In the genomic region with DNA sequence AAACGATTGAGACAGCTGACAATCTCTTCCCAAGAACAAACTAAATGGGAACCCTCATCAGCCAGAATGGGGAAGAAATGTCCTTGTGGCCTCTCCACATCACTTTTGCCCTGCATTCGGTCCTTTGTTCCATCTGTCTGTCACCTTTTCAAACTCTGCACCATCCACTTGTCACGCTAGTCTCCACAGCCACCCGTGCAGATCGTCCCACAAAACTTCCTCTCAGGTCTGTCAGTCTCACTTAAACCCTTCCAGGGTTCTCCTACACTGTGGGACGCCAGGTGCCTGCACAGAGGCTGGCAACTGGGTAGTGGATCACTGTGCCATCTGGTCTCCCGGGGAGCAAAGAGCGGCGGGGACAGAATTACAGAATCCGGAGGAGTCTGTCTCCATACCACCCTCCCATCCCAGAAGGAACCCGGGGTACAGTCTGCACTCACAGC, we compare ENCODE assay signal across 8 mouse cellular contexts. TPM values are rescaled to one million over a fixed set of nuclear protein-coding genes. Genes with fewer than 3 reads are reported as not detected.
A peak's percentile ranks its signal among the peaks of the same experiment; 100 is the strongest.
DNase-seq lines count a peak whose midpoint lies in the region; ATAC-seq and TF ChIP-seq lines count a peak whose summit lies in the region.

No protein-coding gene starts in this region.

- peak overlapping the region; percentile 84 for H3K9ac ChIP-seq in kidney, embryonic 15.5 days
- H3K9ac ChIP-seq in hindbrain, embryonic 14.5 days: peak overlapping the region; percentile 90
- peak overlapping the region; percentile 91; the same call in 1 of the 2 replicates for H3K9ac ChIP-seq in midbrain, embryonic 16.5 days (ENCODE audit: low read depth, low read length)

- no peak for DNase-seq in kidney, adult 18-20 months
- DNase-seq in hindbrain, embryonic 14.5 days (ENCODE audit: low spot score): no peak
- DNase-seq in gastrocnemius, postnatal 36 days: no peak
- no peak for DNase-seq in urinary bladder, adult 2 months (ENCODE audit: low spot score)
- DNase-seq in right cerebral cortex, postnatal 25 days: no peak

- H3K4me1 ChIP-seq in kidney, embryonic 15.5 days: peaks cover 9% of the 10 kb centered on the region
- no peaks in the 10 kb centered on the region for H3K4me1 ChIP-seq in bone marrow, adult 2 months (ENCODE audit: control insufficient read depth, insufficient read depth, low read length)
- H3K4me1 ChIP-seq in hindbrain, embryonic 14.5 days (replicated peaks; ENCODE audit: control insufficient read depth, insufficient read depth, low read length): peaks cover 15% of the 10 kb centered on the region; the same call in 1 of the 2 replicates
- peaks cover 18% of the 10 kb centered on the region for H3K4me1 ChIP-seq in midbrain, embryonic 16.5 days (ENCODE audit: control insufficient read depth, insufficient read depth, low read length)

- H3K4me3 ChIP-seq in kidney, embryonic 15.5 days (replicated peaks): peak overlapping the region; percentile 93
- peak overlapping the region; percentile 97 for H3K4me3 ChIP-seq in bone marrow, adult 2 months (replicated peaks; ENCODE audit: control insufficient read depth, low read depth, low read length)
- H3K4me3 ChIP-seq in hindbrain, embryonic 14.5 days (replicated peaks; ENCODE audit: low read length): peak overlapping the region; percentile 91
- H3K4me3 ChIP-seq in midbrain, embryonic 16.5 days (ENCODE audit: low read depth, low read length): peak overlapping the region; percentile 82

- peak overlapping the region; percentile 88 for H3K4me2 ChIP-seq in kidney, embryonic 15.5 days
- H3K4me2 ChIP-seq in hindbrain, embryonic 14.5 days (replicated peaks): peak overlapping the region; percentile 80
- peak overlapping the region; percentile 63 for H3K4me2 ChIP-seq in midbrain, embryonic 16.5 days (ENCODE audit: low read length)

- intact Hi-C loops in gastrocnemius, postnatal 36 days (cut with DNase I): no loop called here

- WGBS in kidney, embryonic 15.5 days: 5% methylated on average over 11 of the region's 11 CpGs
- 7% methylated on average over 11 of the region's 11 CpGs for WGBS in bone marrow, adult 2 months
- WGBS in hindbrain, embryonic 14.5 days: 5% methylated on average over 11 of the region's 11 CpGs
- 2% methylated on average over 11 of the region's 11 CpGs for WGBS in midbrain, embryonic 16.5 days

- H3K27me3 ChIP-seq in kidney, embryonic 15.5 days: peaks cover 4% of the 10 kb centered on the region; the same call in 1 of the 2 replicates
- peaks cover 3% of the 10 kb centered on the region; the same call in 1 of the 2 replicates for H3K27me3 ChIP-seq in hindbrain, embryonic 14.5 days (ENCODE audit: control insufficient read depth, insufficient read depth, low read length)
- peaks cover 3% of the 10 kb centered on the region; the same call in 1 of the 2 replicates for H3K27me3 ChIP-seq in midbrain, embryonic 16.5 days (ENCODE audit: control insufficient read depth, insufficient read depth, low read depth, low read length)

- H3K9me3 ChIP-seq in kidney, embryonic 15.5 days (replicated peaks): no peaks in the 10 kb centered on the region
- H3K9me3 ChIP-seq in hindbrain, embryonic 14.5 days (ENCODE audit: control insufficient read depth, low read length): no peaks in the 10 kb centered on the region
- no peaks in the 10 kb centered on the region for H3K9me3 ChIP-seq in midbrain, embryonic 16.5 days (replicated peaks; ENCODE audit: control insufficient read depth, low read length, poor library complexity, severe bottlenecking)

- H3K27ac ChIP-seq in kidney, embryonic 15.5 days: no peak overlapping the region
- H3K27ac ChIP-seq in bone marrow, adult 2 months (ENCODE audit: control insufficient read depth, insufficient read depth, low read depth, low read length, poor library complexity): no peak overlapping the region
- no peak overlapping the region for H3K27ac ChIP-seq in hindbrain, embryonic 14.5 days
- H3K27ac ChIP-seq in midbrain, embryonic 16.5 days (ENCODE audit: low read length): no peak overlapping the region

- ATAC-seq in kidney, embryonic 15.5 days (replicated peaks; ENCODE audit: low FRiP score): no peak
- ATAC-seq in hindbrain, embryonic 14.5 days (ENCODE audit: low FRiP score): no peak
- peak; percentile 50; the same call in 1 of the 2 replicates for ATAC-seq in midbrain, embryonic 16.5 days

- TF ChIP-seq CTCF in bone marrow, adult 2 months (IDR thresholded peaks at IDR 0.05; ENCODE audit: control insufficient read depth, insufficient read depth, low read length): no peak

- H3K36me3 ChIP-seq in kidney, embryonic 15.5 days: no peaks in the 10 kb centered on the region
- peaks cover 9% of the 10 kb centered on the region; the same call in 1 of the 2 replicates for H3K36me3 ChIP-seq in hindbrain, embryonic 14.5 days (replicated peaks; ENCODE audit: control insufficient read depth, insufficient read depth)
- H3K36me3 ChIP-seq in midbrain, embryonic 16.5 days (ENCODE audit: control insufficient read depth, insufficient read depth, low read length): no peaks in the 10 kb centered on the region

- no peak for TF ChIP-seq POLR2A in bone marrow, adult 2 months (IDR thresholded peaks at IDR 0.05; ENCODE audit: borderline replicate concordance, control insufficient read depth, low read depth, low read length)

RNA-seq across cellular contexts. Expression of a gene that starts 0.6 kb away (rescaled TPM):
- 33.3 and 40.9 TPM in 2 replicates for polyA plus RNA-seq in kidney, embryonic 15.5 days (2015; fragmentation: Nextera tagmentation; extraction: Ambion mirVana)
- polyA plus RNA-seq in bone marrow, adult 2 months (2011; ENCODE audit: insufficient read depth, insufficient read length, low replicate concordance, missing spikeins): 16.7 and 20.4 TPM in 2 replicates
- 61.5 and 62.4 TPM in 2 replicates for polyA plus RNA-seq in hindbrain, embryonic 14.5 days (2014; fragmentation: Nextera tagmentation; extraction: Ambion mirVana)
- 60.6 and 65.1 TPM in 2 replicates for polyA plus RNA-seq in midbrain, embryonic 16.5 days (2015; fragmentation: Nextera tagmentation; extraction: Ambion mirVana)
- 1 to 10 TPM; 4.5 to 6.0 TPM for total RNA-seq in gastrocnemius, postnatal 36 days (2021)
- 17.0 and 17.2 TPM in 2 replicates for polyA plus RNA-seq in urinary bladder, adult 2 months (2012; rRNA removed)

RNA-seq across cellular contexts. Expression of a gene that starts 42.9 kb away (rescaled TPM):
- polyA plus RNA-seq in kidney, embryonic 15.5 days (2015; fragmentation: Nextera tagmentation; extraction: Ambion mirVana): 18.0 and 18.9 TPM in 2 replicates
- polyA plus RNA-seq in bone marrow, adult 2 months (2011; ENCODE audit: insufficient read depth, insufficient read length, low replicate concordance, missing spikeins): 6.7 and 12.6 TPM in 2 replicates
- polyA plus RNA-seq in hindbrain, embryonic 14.5 days (2014; fragmentation: Nextera tagmentation; extraction: Ambion mirVana): 14.9 and 16.3 TPM in 2 replicates
- polyA plus RNA-seq in midbrain, embryonic 16.5 days (2015; fragmentation: Nextera tagmentation; extraction: Ambion mirVana): 8.8 and 12.5 TPM in 2 replicates
- 1 to 10 TPM in 1 of 2 experiments, under 1 TPM in 1; 0.49 to 1.4 TPM for total RNA-seq in gastrocnemius, postnatal 36 days (2021)
- polyA plus RNA-seq in urinary bladder, adult 2 months (2012; rRNA removed): 1.6 and 6.5 TPM in 2 replicates

RNA-seq across cellular contexts. Expression of a gene that starts 47.2 kb away (rescaled TPM):
- 8.5 and 8.6 TPM in 2 replicates for polyA plus RNA-seq in kidney, embryonic 15.5 days (2015; fragmentation: Nextera tagmentation; extraction: Ambion mirVana)
- polyA plus RNA-seq in bone marrow, adult 2 months (2011; ENCODE audit: insufficient read depth, insufficient read length, low replicate concordance, missing spikeins): 3.5 and 9.2 TPM in 2 replicates
- polyA plus RNA-seq in hindbrain, embryonic 14.5 days (2014; fragmentation: Nextera tagmentation; extraction: Ambion mirVana): 0.27 and 0.89 TPM in 2 replicates
- 0.66 and 0.72 TPM in 2 replicates for polyA plus RNA-seq in midbrain, embryonic 16.5 days (2015; fragmentation: Nextera tagmentation; extraction: Ambion mirVana)
- total RNA-seq in gastrocnemius, postnatal 36 days (2021): not detected
- 6.3 and 7.0 TPM in 2 replicates for polyA plus RNA-seq in urinary bladder, adult 2 months (2012; rRNA removed)

RNA-seq across cellular contexts. Expression of a gene that starts 47.3 kb away (rescaled TPM):
- polyA plus RNA-seq in kidney, embryonic 15.5 days (2015; fragmentation: Nextera tagmentation; extraction: Ambion mirVana): 104 and 111 TPM in 2 replicates
- polyA plus RNA-seq in bone marrow, adult 2 months (2011; ENCODE audit: insufficient read depth, insufficient read length, low replicate concordance, missing spikeins): 10.4 and 14.5 TPM in 2 replicates
- 63.0 and 86.1 TPM in 2 replicates for polyA plus RNA-seq in hindbrain, embryonic 14.5 days (2014; fragmentation: Nextera tagmentation; extraction: Ambion mirVana)
- polyA plus RNA-seq in midbrain, embryonic 16.5 days (2015; fragmentation: Nextera tagmentation; extraction: Ambion mirVana): 75.2 and 81.9 TPM in 2 replicates
- total RNA-seq in gastrocnemius, postnatal 36 days (2021): 10 to 100 TPM; 19.1 to 24.9 TPM
- 55.2 and 61.2 TPM in 2 replicates for polyA plus RNA-seq in urinary bladder, adult 2 months (2012; rRNA removed)
